Mouse (Mus musculus) cerebellum, adult 2 months (tissue): Measurements from ENCODE around the gene Bend5.

ENCODE experiments used
- CTCF ChIP-seq: fragments of 200-500 bp; IDR thresholded peaks from 2 replicates; pipeline ENCODE4 v1.5.1; 2011; ENCODE audit warnings: low read depth, mild to moderate bottlenecking, control low read depth, low read length, moderate library complexity, borderline replicate concordance; ENCODE audit not compliant: insufficient read depth
- POLR2A ChIP-seq: fragments of 200-500 bp; IDR thresholded peaks from 2 replicates; pipeline ENCODE4 v1.6.1; 2011; ENCODE audit warnings: low read length, control low read depth, borderline replicate concordance; ENCODE audit not compliant: insufficient read depth

DNA sequence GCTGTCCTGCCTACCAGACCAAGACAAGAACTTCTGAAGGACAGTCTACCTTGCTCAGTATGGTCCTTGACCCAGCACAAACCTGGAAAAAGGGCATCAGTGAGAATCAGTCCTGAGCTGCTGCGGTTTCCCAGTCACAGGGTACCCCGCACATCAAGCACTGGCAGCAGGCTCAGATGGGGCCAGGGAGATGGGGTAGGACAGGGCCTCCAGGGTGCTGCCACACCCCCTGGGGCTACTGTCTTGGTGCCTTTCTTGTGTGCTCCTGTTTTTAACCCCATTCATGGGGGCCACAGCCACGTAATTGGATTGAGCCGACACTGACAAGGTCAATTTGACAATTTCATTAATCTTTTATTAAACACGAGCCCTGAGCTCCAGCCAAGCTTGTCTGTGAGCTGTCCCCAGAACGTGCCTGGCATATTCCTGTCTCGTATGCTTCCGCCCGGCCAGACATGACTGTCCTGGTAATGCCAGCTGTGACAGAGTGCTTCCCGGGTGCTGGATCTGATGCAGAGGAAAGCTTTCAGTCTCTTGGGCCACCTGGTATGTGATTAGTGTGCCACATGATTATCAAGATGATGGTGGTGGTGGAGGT is 60.7 kb downstream of the Bend5 start:
- no peak for TF ChIP-seq POLR2A
- TF ChIP-seq CTCF = no peak
